Mouse (Mus musculus) spleen, adult 2 months (tissue): ENCODE measurements at regions not wholly inside any gene's neighbourhood (a gene's known extent, or its start where the extent isn't known, plus 50 kb on each side); places are given as distances from the start of the nearest gene placed in this dataset.

Experiments used
- DNase-seq, 2 experiments: peaks; one replicate each; pipeline versions ENCODE4 v3.0.0 to v3.0.0-alpha.2; 2012 to 2021; ENCODE audit warnings: low spot score in 2 of 2, low read depth in 1 of 2
- H3K27ac ChIP-seq: fragments of 200-500 bp; 2 replicates; pipeline ENCODE4 v1.5.1; 2012; ENCODE audit warnings: low read length, inconsistent platforms; ENCODE audit not compliant: insufficient read depth
- H3K27me3 ChIP-seq: fragments of 200-500 bp; 2 replicates; pipeline ENCODE4 v1.6.1; 2012; ENCODE audit warnings: mild to moderate bottlenecking, moderate library complexity, low read length, inconsistent platforms; ENCODE audit not compliant: control insufficient read depth, insufficient read depth
- H3K36me3 ChIP-seq: fragments of 200-500 bp; 2 replicates; pipeline ENCODE4 v1.6.1; 2012; ENCODE audit warnings: mild to moderate bottlenecking, low read length, inconsistent platforms; ENCODE audit not compliant: control insufficient read depth, insufficient read depth
- H3K4me1 ChIP-seq: fragments of 200-500 bp; 2 replicates; pipeline ENCODE4 v1.6.1; 2011; ENCODE audit warnings: inconsistent platforms; ENCODE audit not compliant: control insufficient read depth, insufficient read depth, insufficient read length
- H3K4me3 ChIP-seq: fragments of 200-500 bp; 2 replicates; pipeline ENCODE4 v1.5.1; 2011; ENCODE audit warnings: mild to moderate bottlenecking, inconsistent platforms; ENCODE audit not compliant: insufficient read depth, insufficient read length; ENCODE audit errors: extremely low read depth
- CTCF ChIP-seq: fragments of 200-500 bp; IDR thresholded peaks from 2 replicates; pipeline ENCODE4 v1.5.1; 2011; ENCODE audit warnings: mild to moderate bottlenecking, inconsistent platforms; ENCODE audit not compliant: insufficient read depth, insufficient read length, insufficient replicate concordance; ENCODE audit errors: extremely low read depth
- POLR2A ChIP-seq: fragments of 200-500 bp; IDR thresholded peaks from 2 replicates; pipeline ENCODE4 v1.6.1; 2011; ENCODE audit warnings: low read depth, low read length, inconsistent platforms
- WGBS: fragments of 180-500 bp; shearing (Covaris S2); methylation state at CpG from one replicate; pipeline ENCODE4 v1.1.7; 2018; 5-methylcytosine and 5-hydroxymethylcytosine counted together

GRCm38 (mm10) chr9:118365431-118365830 is 112.6 kb upstream of the Eomes start:
- Histone ChIP-seq H3K36me3 (no peaks in the 10 kb centered on the region), H3K4me1 (no peaks in the 10 kb centered on the region), H3K27ac (no peak overlapping the region), H3K27me3 (no peaks in the 10 kb centered on the region), H3K4me3 (no peak overlapping the region)
- no peak for DNase-seq
- WGBS: 83% methylated on average over 9 of the region's 9 CpGs
- TF ChIP-seq CTCF: no peak

GRCm38 (mm10) chr9:118367314-118367713 is 110.7 kb upstream of the Eomes start:
- H3K36me3 ChIP-seq: no peaks in the 10 kb centered on the region
- H3K4me3 ChIP-seq: no peak overlapping the region
- TF ChIP-seq POLR2A: no peak
- TF ChIP-seq CTCF: no peak
- H3K4me1 ChIP-seq: no peaks in the 10 kb centered on the region
- H3K27me3 ChIP-seq: no peaks in the 10 kb centered on the region
- no peak for DNase-seq
- WGBS: 65% methylated on average over 4 of the region's 4 CpGs
- no peak overlapping the region for H3K27ac ChIP-seq

- Histone ChIP-seq H3K27ac (no peak overlapping the region), H3K27me3 (no peaks in the 10 kb centered on the region), H3K4me3 (no peak overlapping the region), H3K4me1 (no peaks in the 10 kb centered on the region), H3K36me3 (no peaks in the 10 kb centered on the region)
- WGBS: 90% methylated on average over 6 of the region's 6 CpGs
- no peak for DNase-seq
- TF ChIP-seq CTCF (no peak), POLR2A (no peak)
These were observed 107.4 kb upstream of the Eomes start for GRCm38 (mm10) chr9:118370581-118370980.

- TF ChIP-seq CTCF (no peak), POLR2A (no peak)
- Histone ChIP-seq H3K27ac (no peak overlapping the region), H3K36me3 (no peaks in the 10 kb centered on the region), H3K27me3 (no peaks in the 10 kb centered on the region), H3K4me1 (no peaks in the 10 kb centered on the region), H3K4me3 (no peak overlapping the region)
- no peak for DNase-seq
- WGBS: 69% methylated on average over 5 of the region's 5 CpGs
These were observed 103.3 kb upstream of the Eomes start for GRCm38 (mm10) chr9:118374680-118375079.

GRCm38 (mm10) chr9:118379055-118379454 is 99.0 kb upstream of the Eomes start:
- no peak for DNase-seq
- WGBS: 27% methylated on average over 6 of the region's 6 CpGs
- TF ChIP-seq CTCF (no peak), POLR2A (no peak)
- Histone ChIP-seq H3K36me3 (no peaks in the 10 kb centered on the region), H3K4me1 (no peaks in the 10 kb centered on the region), H3K4me3 (no peak overlapping the region), H3K27ac (no peak overlapping the region), H3K27me3 (no peaks in the 10 kb centered on the region)

- H3K27ac ChIP-seq: no peak overlapping the region
- H3K4me3 ChIP-seq: no peak overlapping the region
- H3K36me3 ChIP-seq: no peaks in the 10 kb centered on the region
- no peaks in the 10 kb centered on the region for H3K27me3 ChIP-seq
- TF ChIP-seq POLR2A (no peak), CTCF (no peak)
- H3K4me1 ChIP-seq: no peaks in the 10 kb centered on the region
- DNase-seq: no peak
- WGBS: 70% methylated on average over 3 of the region's 3 CpGs
These were observed 95.5 kb upstream of the Eomes start for GRCm38 (mm10) chr9:118382532-118382931.

- TF ChIP-seq CTCF (no peak), POLR2A (no peak)
- Histone ChIP-seq H3K4me1 (0 out of 2 replicates have a peak, but pooled peaks cover 2% of the 10 kb centered on the region), H3K36me3 (no peaks in the 10 kb centered on the region), H3K4me3 (no peak overlapping the region), H3K27me3 (0 out of 2 replicates have a peak, but pooled peaks cover 2% of the 10 kb centered on the region), H3K27ac (no peak overlapping the region)
- no peak for DNase-seq
- 37% methylated on average over 2 of the region's 2 CpGs for WGBS
These were observed 93.4 kb upstream of the Eomes start for GRCm38 (mm10) chr9:118384610-118385009.
